Mouse (Mus musculus): ENCODE data around the gene Lrmda.

DNA sequence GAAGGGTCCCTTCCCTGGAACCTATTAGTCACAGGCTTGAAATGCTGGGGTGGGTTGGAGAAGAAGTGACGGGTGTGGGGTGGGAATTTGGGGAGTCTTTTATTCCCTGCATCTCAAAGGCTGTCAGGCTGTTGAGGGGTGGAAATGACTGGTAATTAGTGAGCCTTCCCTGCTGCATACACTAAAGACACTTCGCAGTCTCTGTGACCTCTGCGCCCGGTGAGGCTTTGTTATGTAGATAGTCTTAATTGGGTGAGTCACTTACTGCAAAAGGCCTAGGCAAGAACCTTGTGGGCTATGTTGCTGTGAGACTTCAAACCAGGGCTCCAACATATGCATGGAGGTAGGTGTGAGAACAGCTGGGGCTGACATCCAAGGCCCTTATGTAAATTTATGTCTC lies 14.6 kb upstream of the Lrmda start:
- TF ChIP-seq CTCF (IDR thresholded peaks at IDR 0.05), result no peak
- no peak for TF ChIP-seq EP300 (IDR thresholded peaks at IDR 0.05; ENCODE audit: insufficient read depth, low read depth, low read length)

Data from heart, adult 2 months (tissue).